Mouse (Mus musculus) ES-CJ7 (cell line): ENCODE data around the gene Commd3.

Experiments
- DNase-seq: peaks from one replicate; pipeline ENCODE4 v3.0.0; 2011; ENCODE audit warnings: low read depth, low spot score

The Commd3 gene

DNA sequence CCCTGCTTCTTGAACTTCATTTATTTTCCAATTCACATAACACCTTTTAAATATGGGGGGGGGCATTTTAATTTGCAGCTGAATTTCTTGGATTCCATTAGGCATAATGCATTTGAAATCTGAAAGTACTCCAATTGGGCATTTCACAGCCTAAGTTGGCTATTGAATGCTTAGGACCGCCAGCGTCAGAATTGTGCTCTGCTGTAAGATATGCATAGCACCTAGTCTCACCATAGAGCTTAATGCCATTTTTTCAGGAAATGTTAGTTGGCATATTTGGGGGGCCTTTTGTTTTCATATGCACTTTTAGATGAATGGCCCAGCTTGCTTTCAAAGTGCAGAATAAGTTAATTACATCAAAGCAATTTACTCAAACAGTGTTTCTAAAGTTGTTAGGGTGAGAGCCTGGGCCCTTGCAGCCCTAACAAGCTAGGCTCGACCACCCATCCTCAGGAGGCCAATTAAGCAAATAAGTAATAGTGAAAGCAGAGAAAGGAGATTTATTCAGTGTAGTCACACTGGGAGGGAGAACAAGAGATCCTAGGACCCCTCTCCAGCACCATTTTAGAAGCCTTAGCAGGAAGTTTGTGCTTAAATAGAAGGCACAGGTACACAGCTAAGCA lies 50.1 kb downstream of the Commd3 start:
- DNase-seq = no peak

DNA sequence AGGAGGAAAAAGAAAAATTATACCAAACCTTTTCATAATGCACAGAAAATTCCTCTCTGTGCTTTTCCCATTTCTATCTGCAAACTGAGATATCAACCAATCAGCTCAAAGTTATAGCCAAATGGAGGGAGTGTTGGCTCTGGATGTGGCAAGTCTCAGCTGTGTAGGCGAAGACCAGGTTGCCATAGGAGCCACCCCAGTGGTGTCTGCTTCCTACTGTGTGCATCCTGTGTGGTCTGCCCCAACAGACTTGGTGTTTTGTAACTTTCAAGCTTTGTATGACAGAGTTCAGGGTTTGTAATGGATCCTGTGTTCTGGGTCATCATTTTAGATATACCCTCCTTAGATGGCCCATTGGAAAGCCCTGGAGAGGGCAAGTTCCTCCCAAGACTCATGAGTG lies 52.3 kb downstream of the Commd3 start:
- DNase-seq = no peak
